Mouse (Mus musculus) limb, embryonic 11.5 days (tissue): Measurements from ENCODE around the gene Sp2. TPM values are rescaled to one million over a fixed set of nuclear protein-coding genes. Genes with fewer than 3 reads are reported as not detected.

Experiments
- ATAC-seq: fragments of 200-750 bp; cut with Nextera tagmentation; 2 replicates; pipeline ENCODE4 v1.8.0; 2017; ENCODE audit warnings: low read depth; ENCODE audit not compliant: insufficient number of reproducible peaks, low FRiP score, low TSS enrichment
- DNase-seq: peaks from one replicate; pipeline ENCODE4 v3.0.0-alpha.2; 2015; ENCODE audit warnings: low spot score
- H3K27ac ChIP-seq: fragments of 300-500 bp; sonication (generic); replicated peaks from 2 replicates; pipeline ENCODE4 v1.5.1; 2014; ENCODE audit warnings: low read depth, mild to moderate bottlenecking, low read length
- H3K27me3 ChIP-seq: fragments of 300-500 bp; sonication (generic); 2 replicates; pipeline ENCODE4 v1.6.1; 2014; ENCODE audit warnings: mild to moderate bottlenecking, low read length, mixed read lengths; ENCODE audit not compliant: control insufficient read depth, insufficient read depth
- H3K36me3 ChIP-seq: fragments of 300-500 bp; sonication (generic); 2 replicates; pipeline ENCODE4 v1.6.1; 2014; ENCODE audit warnings: mild to moderate bottlenecking, low read length, moderate library complexity, mixed read lengths; ENCODE audit not compliant: control insufficient read depth, insufficient read depth
- H3K4me1 ChIP-seq: fragments of 300-500 bp; sonication (generic); 2 replicates; pipeline ENCODE4 v1.6.1; 2014; ENCODE audit warnings: low read length, mixed read lengths; ENCODE audit not compliant: control insufficient read depth, insufficient read depth
- H3K4me2 ChIP-seq: fragments of 300-500 bp; sonication (generic); 2 replicates; pipeline ENCODE4 v1.6.1; 2014; ENCODE audit warnings: low read depth, mild to moderate bottlenecking, moderate library complexity; ENCODE audit not compliant: severe bottlenecking
- H3K4me3 ChIP-seq: fragments of 300-500 bp; sonication (generic); 2 replicates; pipeline ENCODE4 v1.5.1; 2014; ENCODE audit warnings: low read depth, low read length
- H3K9ac ChIP-seq: fragments of 300-500 bp; sonication (generic); 2 replicates; pipeline ENCODE4 v1.6.1; 2014; ENCODE audit warnings: mild to moderate bottlenecking, low read length
- H3K9me3 ChIP-seq: fragments of 300-500 bp; sonication (generic); 2 replicates; pipeline ENCODE4 v1.6.1; 2016; ENCODE audit warnings: low read length; ENCODE audit not compliant: control insufficient read depth
- WGBS: fragments of 180-500 bp; shearing (Covaris S2); extraction: QIAGEN DNeasy Blood & Tissue Kit; methylation state at CpG from one replicate; pipeline ENCODE4 v1.1.7; 2014; 5-methylcytosine and 5-hydroxymethylcytosine counted together
- polyA plus RNA-seq: library from polyadenylated mRNA; unstranded; fragments of >200 nt; fragmentation: Nextera tagmentation; extraction: Ambion mirVana; gene quantifications from 2 replicates; pipeline ENCODE4 v1.2.1, GENCODE M21; 2014

The Sp2 gene
- polyA plus RNA-seq, 1 experiment from 2014 or later = 23.4 TPM

DNA sequence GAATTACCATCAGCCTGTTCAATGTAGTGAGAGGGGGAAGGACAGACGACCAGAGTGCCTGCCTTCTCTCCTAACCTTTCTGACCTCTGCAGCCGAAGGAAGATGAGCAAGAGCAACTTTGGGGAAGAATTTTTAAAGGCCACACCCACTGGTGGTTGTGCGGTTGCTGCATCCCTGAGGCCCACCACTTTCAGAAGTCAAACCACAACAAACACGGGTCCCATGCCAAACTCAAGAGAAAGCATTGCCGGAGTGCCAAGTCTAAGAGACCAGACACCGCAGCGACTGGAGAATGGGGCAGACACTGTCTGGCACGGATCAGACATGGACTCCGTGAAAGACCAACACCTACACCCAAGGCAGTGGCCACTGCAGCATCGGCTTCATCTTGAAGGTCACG, 57.9 kb downstream of the Sp2 start:
- no peak overlapping the region for H3K4me2 ChIP-seq
- no peak for DNase-seq
- no peak overlapping the region for H3K9ac ChIP-seq
- no peak for ATAC-seq
- no peaks in the 10 kb centered on the region for H3K9me3 ChIP-seq
- no peak overlapping the region for H3K27ac ChIP-seq
- peaks cover 13% of the 10 kb centered on the region for H3K27me3 ChIP-seq
- no peaks in the 10 kb centered on the region for H3K36me3 ChIP-seq
- H3K4me1 ChIP-seq = no peaks in the 10 kb centered on the region
- H3K4me3 ChIP-seq = no peak overlapping the region
- WGBS = 82% methylated on average over 11 of the region's 11 CpGs

DNA sequence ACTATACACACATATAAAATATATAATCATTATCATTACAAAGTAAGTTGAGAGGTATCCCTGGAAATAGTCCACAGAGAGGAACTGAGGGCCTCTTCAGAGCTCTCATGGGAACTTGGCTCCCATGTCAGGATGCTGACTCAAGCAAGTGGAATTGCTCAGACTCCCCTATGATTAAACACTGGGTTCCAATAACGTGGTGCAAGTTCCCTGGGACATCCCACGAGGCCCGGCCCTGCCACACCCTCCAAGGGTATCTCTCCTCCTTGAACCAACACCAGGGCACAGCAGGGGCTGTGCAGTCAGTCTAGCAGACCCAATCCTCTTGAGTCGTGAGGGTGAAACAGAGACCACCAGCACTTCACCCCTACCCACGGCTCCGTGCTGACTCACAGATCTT, 63.8 kb downstream of the Sp2 start:
- Histone ChIP-seq H3K27ac (no peak overlapping the region), H3K27me3 (no peaks in the 10 kb centered on the region), H3K9me3 (no peaks in the 10 kb centered on the region), H3K4me2 (no peak overlapping the region), H3K4me3 (no peak overlapping the region), H3K36me3 (no peaks in the 10 kb centered on the region), H3K4me1 (peaks cover 3% of the 10 kb centered on the region; the same call in 1 of the 2 replicates), H3K9ac (no peak overlapping the region)
- 66% methylated on average over 6 of the region's 6 CpGs for WGBS
- ATAC-seq (no peak), DNase-seq (no peak)

DNA sequence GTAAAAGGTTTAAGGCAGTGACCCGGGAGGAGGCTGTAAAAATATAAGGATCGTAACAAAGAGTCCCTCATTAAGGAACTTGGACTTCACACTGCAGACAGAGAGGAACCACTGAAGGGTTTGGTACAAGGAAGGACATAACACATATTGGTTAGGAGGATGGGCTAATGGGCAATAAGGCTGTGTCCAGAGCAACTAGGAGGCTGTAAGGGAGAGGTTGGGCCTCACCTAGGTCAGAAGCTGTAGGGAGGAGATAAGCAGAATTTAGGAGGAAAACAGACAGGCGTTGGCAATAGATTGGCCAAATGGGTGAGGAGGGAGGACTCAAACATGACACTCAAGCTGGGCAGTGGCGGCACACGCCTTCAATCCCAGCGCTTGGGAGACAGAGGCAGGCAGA, 65.3 kb downstream of the Sp2 start:
- H3K4me2 ChIP-seq = no peak overlapping the region
- H3K4me3 ChIP-seq = no peak overlapping the region

DNA sequence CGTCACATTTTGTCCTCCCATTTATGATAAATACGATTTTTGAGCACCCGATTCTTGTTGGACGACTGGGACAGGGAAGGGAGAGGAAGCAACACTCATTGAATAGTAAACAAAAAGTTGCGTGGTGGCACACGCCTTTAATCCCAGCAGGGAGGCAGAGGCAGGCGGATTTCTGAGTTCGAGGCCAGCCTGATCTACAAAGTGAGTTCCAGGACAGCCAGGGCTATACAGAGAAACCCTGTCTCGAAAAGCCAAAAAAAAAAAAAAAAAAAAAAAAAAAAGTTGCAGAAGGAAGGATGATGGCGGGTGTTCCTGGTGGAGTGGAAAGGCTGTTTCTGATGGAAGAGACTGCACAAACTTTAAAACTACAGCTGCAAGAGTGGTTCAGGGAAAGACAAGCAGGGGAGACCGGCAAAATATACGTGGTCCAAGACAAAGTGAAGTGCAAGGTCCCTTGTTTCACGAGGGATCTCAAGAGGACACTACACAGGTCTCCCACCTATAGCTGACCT, 65.8 kb downstream of the Sp2 start:
- Histone ChIP-seq H3K9ac (no peak overlapping the region), H3K9me3 (no peaks in the 10 kb centered on the region), H3K4me3 (peak overlapping the region; percentile 78), H3K27me3 (no peaks in the 10 kb centered on the region), H3K36me3 (no peaks in the 10 kb centered on the region), H3K27ac (no peak overlapping the region), H3K4me2 (0 out of 2 replicates have a peak overlapping the region, but pooled peaks have one; percentile 16), H3K4me1 (peaks cover 3% of the 10 kb centered on the region; the same call in 1 of the 2 replicates)
- DNase-seq (no peak), ATAC-seq (no peak)
- WGBS = 31% methylated on average over 12 of the region's 13 CpGs

More for the DNA sequence above, 65.3 kb downstream of the Sp2 start:
- no peak for DNase-seq
- ATAC-seq = no peak
- Histone ChIP-seq H3K36me3 (no peaks in the 10 kb centered on the region), H3K4me1 (peaks cover 3% of the 10 kb centered on the region; the same call in 1 of the 2 replicates), H3K9me3 (no peaks in the 10 kb centered on the region), H3K9ac (no peak overlapping the region), H3K27ac (no peak overlapping the region), H3K27me3 (no peaks in the 10 kb centered on the region)
- WGBS = 88% methylated on average over 6 of the region's 6 CpGs

DNA sequence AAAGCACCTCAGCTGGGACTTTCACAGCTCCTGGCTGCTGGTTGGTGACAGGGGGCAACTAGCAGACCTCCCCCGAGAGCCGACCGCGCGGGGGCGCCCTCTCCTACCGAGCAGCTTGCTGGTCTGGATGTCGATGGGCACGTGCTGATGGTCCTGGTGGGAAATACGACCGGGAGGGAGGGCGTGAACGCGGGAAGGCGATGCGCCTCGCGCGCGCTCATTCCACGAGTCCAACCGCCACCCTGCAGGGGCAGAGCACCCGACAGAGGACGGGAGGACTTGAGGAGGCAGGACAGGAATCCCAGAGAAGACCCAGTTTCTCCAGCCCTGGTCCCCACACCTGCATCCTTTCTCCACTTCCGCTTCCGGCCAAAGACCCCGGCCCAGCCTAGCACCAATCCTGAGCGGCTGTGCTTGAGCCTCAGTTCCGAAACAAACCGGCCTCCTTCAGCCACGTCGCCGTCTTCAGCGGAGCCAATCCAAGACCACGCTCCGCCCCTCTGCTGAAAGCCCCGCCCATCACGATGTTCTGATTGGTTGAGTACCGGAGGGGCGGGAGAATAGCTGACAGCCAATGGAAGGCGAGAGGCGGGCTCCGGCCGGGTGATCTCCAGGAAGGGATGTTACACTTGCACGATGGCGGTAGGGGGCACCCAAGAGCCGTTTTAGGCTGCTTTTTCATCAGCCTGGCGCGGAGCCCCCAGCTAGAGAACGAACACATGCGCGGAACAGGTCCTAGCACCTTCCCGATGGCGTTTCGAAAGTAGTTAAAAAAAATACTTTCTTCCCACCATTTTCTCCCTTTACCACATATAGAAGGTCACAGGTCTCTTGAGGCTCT, 66.5 kb downstream of the Sp2 start, which contains the start of gene Cdk5rap3:
Cdk5rap3 (minus strand) TSS at position 453 of the 841 bp plus-strand sequence.
- H3K4me3 ChIP-seq = peak within 1 kb of the TSS; percentile 78

DNA sequence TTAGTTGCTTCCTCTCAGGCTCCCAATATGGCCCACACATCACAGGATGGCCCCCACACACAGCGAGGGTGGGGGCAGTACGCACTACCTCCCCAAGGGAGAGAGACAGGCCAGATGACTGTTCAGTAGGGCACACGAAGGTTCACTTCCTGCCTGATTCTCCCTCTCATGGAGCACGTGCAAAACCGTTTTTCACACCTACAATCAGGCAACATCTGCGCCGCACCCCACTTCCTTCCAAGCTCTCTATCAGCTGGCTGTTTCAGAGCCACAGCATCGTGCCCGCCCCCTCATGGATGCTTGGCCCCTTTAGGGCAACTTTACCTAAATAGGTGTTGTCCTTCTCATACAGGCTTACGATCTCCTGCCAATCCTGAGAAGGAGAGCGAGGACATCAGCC, 70.1 kb downstream of the Sp2 start:
- H3K4me3 ChIP-seq = no peak overlapping the region
- H3K9me3 ChIP-seq = no peaks in the 10 kb centered on the region
- H3K36me3 ChIP-seq = peaks cover 2% of the 10 kb centered on the region; the same call in 1 of the 2 replicates
- no peaks in the 10 kb centered on the region for H3K27me3 ChIP-seq
- no peak for ATAC-seq
- H3K4me1 ChIP-seq = peaks cover 3% of the 10 kb centered on the region; the same call in 1 of the 2 replicates
- H3K4me2 ChIP-seq = no peak overlapping the region
- 89% methylated on average over 11 of the region's 11 CpGs for WGBS
- H3K27ac ChIP-seq = no peak overlapping the region
- H3K9ac ChIP-seq = no peak overlapping the region
- DNase-seq = no peak

More for the DNA sequence above, 66.5 kb downstream of the Sp2 start, which contains the start of gene Cdk5rap3:
- Histone ChIP-seq H3K27ac (no peak within 1 kb of the TSS), H3K4me2 (peak within 1 kb of the TSS; percentile 74), H3K4me1 (peaks cover 3% of the 10 kb centered on the region; the same call in 1 of the 2 replicates), H3K9me3 (no peaks in the 10 kb centered on the region), H3K9ac (peak within 1 kb of the TSS; percentile 76), H3K27me3 (no peaks in the 10 kb centered on the region), H3K36me3 (no peaks in the 10 kb centered on the region; the same call in 1 of the 2 replicates)
- WGBS = under 1% methylated on average over 55 of the region's 55 CpGs
- ATAC-seq (peak; percentile 96), DNase-seq (peak; percentile 100)

DNA sequence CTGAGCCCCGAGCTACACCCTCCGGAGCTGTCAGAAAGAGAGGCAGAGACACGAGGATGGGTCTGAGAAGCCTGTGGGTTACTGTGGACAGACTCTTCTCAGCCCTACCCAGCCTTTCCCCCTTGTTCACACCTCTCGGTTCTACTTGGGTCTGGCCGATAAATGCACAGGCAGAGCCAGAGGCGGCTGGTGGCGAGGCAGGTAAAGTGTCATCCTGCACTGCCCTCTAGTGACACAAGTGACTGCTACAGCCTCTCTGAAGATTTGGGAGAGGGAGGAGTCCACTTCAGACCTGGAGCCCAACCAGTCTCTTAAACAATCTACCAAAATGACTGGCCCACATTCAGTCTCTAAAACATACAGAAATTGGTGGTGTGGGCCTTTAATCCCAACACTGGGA, 72.8 kb downstream of the Sp2 start:
- Histone ChIP-seq H3K9ac (no peak overlapping the region), H3K27ac (no peak overlapping the region), H3K9me3 (no peaks in the 10 kb centered on the region), H3K4me2 (no peak overlapping the region), H3K27me3 (no peaks in the 10 kb centered on the region), H3K4me1 (peaks cover 5% of the 10 kb centered on the region; the same call in 1 of the 2 replicates), H3K36me3 (peaks cover 2% of the 10 kb centered on the region; the same call in 1 of the 2 replicates), H3K4me3 (no peak overlapping the region)
- peak; percentile 90 for DNase-seq
- WGBS = 30% methylated on average over 7 of the region's 7 CpGs
- peak; percentile 49; the same call in 1 of the 2 replicates for ATAC-seq

DNA sequence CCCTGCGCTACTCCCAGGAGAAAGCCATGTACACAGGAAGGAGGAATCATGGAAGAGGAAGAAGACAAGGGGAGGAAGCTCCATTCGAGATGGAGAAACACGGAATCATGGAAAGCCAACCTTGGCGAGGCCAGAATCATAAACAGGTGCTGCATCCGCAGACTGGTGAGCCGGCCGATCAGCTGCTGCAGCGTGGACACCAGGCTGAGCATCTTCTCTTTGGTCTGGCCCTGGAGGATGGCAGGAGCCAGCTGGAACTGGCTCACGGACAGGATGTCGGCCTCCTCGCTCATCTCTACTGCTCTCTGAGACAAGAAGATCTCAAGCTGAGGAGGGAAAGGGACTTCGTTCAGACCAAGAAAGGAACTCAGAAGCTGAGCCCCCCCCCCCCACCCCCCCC, 74.2 kb downstream of the Sp2 start:
- ATAC-seq (no peak), DNase-seq (no peak)
- Histone ChIP-seq H3K9me3 (no peaks in the 10 kb centered on the region), H3K27ac (no peak overlapping the region), H3K27me3 (no peaks in the 10 kb centered on the region), H3K4me3 (no peak overlapping the region), H3K9ac (no peak overlapping the region), H3K4me1 (peaks cover 5% of the 10 kb centered on the region), H3K4me2 (no peak overlapping the region), H3K36me3 (peaks cover 2% of the 10 kb centered on the region; the same call in 1 of the 2 replicates)
- 93% methylated on average over 12 of the region's 12 CpGs for WGBS
